Mouse (Mus musculus) embryonic stem cell, embryonic (primary cell): Measurements from ENCODE around the gene Snx9.

Experiments used
- CTCF ChIA-PET, 4 experiments: fragments of 300-600 bp in 2 of 4; fragments of 350-600 bp in 2 of 4; sonication (Branson Sonifier 250); formaldehyde crosslinking; loops; one replicate each; lab custom pipeline; 2022; ENCODE audit warnings: inconsistent platforms in 2 of 4; lab: Charles Lee
- POLR2A ChIA-PET, 4 experiments: fragments of 300-600 bp in 2 of 4; fragments of 350-600 bp in 2 of 4; sonication (Branson Sonifier 250); formaldehyde crosslinking; loops; one replicate each; lab custom pipeline; 2022; ENCODE audit warnings: antibody characterized with exemption in 4 of 4, inconsistent platforms in 1 of 4; lab: Charles Lee

Snx9 gene

GRCm38 (mm10) chr17:5841128-5841942 is at the start of gene Snx9:
Gene Snx9 (plus strand): TSS chr17:5841329.
- POLR2A ChIA-PET: interaction anchor here (0.6 to 5.7 kb wide), 12 partner anchors 9 to 651 kb away, joined by 3 to 29 read pairs (median 3); no protein-coding TSS in a partner anchor
- CTCF ChIA-PET: interaction anchor here in 1 of 4 experiments (0.9 kb wide), 1 partner anchor 52 kb away, joined by 3 read pairs; no protein-coding TSS in a partner anchor

- ChIA-PET POLR2A (interaction anchor here in 1 of 4 experiments (0.9 kb wide), 1 partner anchor 17 kb away, joined by 3 read pairs; no protein-coding TSS in a partner anchor), CTCF (interaction anchor here in 1 of 4 experiments (1.1 kb wide), 2 partner anchors 9 to 352 kb away, joined by 3 read pairs; partner anchors contain the start of gene Tmem242)
Measured at GRCm38 (mm10) chr17:5792164-5792791, 48.9 kb upstream of the Snx9 start.

GRCm38 (mm10) chr17:5793593-5793992 is 47.5 kb upstream of the Snx9 start:
- POLR2A ChIA-PET: interaction anchor here in 2 of 4 experiments (0.6 to 1.6 kb wide), 3 partner anchors 10 to 97 kb away, joined by 3 to 4 read pairs (median 3); no protein-coding TSS in a partner anchor

GRCm38 (mm10) chr17:5794276-5794675 is 46.9 kb upstream of the Snx9 start:
- POLR2A ChIA-PET: interaction anchor here in 3 of 4 experiments (0.5 to 1.6 kb wide), 4 partner anchors 11 to 184 kb away, joined by 3 to 5 read pairs (median 4); no protein-coding TSS in a partner anchor
- CTCF ChIA-PET: interaction anchor here in 2 of 4 experiments (1.3 to 2.3 kb wide), 4 partner anchors 41 to 187 kb away, joined by 3 to 7 read pairs (median 4); no protein-coding TSS in a partner anchor

More at GRCm38 (mm10) chr17:5793593-5793992, 47.5 kb upstream of the Snx9 start:
- CTCF ChIA-PET: interaction anchor here in 2 of 4 experiments (0.6 to 1.4 kb wide), 4 partner anchors 93 to 353 kb away, joined by 3 read pairs; partner anchors contain the start of gene Tmem242 (in 1 of the 2)

- ChIA-PET POLR2A (interaction anchor here in 3 of 4 experiments (0.6 to 1.7 kb wide), 11 partner anchors 22 to 356 kb away, joined by 3 to 6 read pairs (median 3); partner anchors contain the start of gene Tmem242 (in 1 of the 3)), CTCF (interaction anchor here (0.6 to 4.7 kb wide), 61 partner anchors 8 to 396 kb away, joined by 3 to 53 read pairs (median 4); partner anchors contain the start of gene Tmem242 (in 1 of the 4))
Measured at GRCm38 (mm10) chr17:5795369-5795768, 45.8 kb upstream of the Snx9 start.

DNA sequence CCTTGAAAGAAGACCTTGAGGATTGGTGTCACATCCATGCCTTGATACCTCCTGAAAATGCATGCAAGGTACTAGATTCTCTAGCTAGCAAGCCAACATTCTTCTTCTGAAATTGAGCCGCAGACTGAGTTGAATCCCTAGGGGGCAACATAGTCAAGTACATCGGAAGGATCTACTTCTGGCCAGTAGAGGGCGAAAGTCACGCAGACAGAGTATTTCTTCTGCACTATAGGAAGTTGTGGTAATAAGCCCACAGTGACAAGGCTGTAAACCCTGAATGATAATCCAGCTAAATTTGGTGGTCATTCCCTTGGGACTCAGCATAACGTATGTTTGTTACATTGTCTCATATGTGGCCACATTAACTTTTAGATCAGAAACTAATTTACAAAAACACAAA is 45.3 kb upstream of the Snx9 start:
- CTCF ChIA-PET: interaction anchor here (0.5 to 4.7 kb wide), 65 partner anchors 9 to 397 kb away, joined by 3 to 53 read pairs (median 4); partner anchors contain the start of gene Tmem242 (in 1 of the 4)
- POLR2A ChIA-PET: interaction anchor here (0.6 to 1.7 kb wide), 15 partner anchors 23 to 356 kb away, joined by 3 to 7 read pairs (median 3); partner anchors contain the start of gene Tmem242 (in 1 of the 4)

DNA sequence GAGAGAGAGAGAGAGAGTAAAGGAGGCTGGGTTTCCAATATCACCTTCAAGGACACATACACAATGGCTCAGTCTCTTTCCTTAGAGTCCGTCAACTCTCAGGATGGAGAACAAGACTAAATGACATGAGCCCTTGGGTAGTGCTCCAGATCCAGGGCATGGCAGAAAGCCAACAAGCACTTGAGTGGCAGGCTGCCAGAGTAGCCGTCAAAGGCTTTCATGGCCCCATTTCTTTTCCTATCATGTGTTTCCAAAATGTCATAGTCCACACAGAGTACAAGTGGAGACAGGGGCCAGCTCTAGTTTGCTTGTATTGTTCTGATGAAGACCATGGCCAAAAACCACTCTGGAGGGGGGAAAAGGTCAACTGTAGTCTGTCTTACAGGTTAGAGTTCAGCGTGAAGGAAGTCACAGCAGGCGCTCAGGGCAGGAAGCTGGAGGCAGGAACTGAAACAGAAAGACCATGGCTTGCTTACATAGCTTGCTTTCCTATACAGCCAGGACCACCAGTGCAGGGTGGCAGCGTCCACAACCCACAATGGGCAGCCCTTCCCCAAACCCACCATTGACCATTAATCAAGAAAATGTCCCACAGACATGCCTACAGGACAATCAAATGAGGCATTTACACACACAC is 43.9 kb upstream of the Snx9 start:
- ChIA-PET CTCF (interaction anchor here in 3 of 4 experiments (0.6 to 4.7 kb wide), 10 partner anchors 45 to 252 kb away, joined by 3 to 53 read pairs (median 8); no protein-coding TSS in a partner anchor), POLR2A (interaction anchor here in 2 of 4 experiments (0.6 to 1.7 kb wide), 6 partner anchors 16 to 200 kb away, joined by 3 to 6 read pairs (median 4); no protein-coding TSS in a partner anchor)

DNA sequence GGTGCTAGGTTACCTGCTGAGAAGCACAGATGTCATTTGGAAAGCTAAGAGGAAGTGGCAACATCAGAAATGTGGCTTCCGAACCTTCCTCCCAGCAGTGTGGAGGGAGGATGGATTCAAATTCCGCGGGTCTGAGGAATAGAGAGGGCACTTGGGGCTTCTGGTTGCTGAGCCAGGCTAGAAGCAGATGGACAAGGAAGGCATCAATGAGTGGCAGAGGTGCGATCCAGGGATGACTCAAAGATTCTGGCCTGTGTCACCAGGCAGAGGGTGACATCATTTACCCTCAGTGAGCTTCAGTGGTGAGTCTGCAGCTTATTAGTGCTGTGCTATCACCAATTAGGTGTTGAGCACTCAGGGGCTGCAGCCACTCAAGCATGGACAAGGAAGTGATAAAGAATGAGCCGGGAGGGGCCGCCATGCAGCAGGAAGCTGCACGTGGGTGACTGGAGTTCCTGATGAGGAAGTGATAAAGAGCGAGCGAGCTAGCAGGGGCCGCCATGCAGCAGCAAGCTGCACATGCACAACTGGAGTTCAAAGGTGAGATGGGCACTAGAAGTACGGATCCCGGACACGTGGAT is 42.8 kb upstream of the Snx9 start:
- POLR2A ChIA-PET: interaction anchor here in 3 of 4 experiments (0.7 to 2.0 kb wide), 7 partner anchors 11 to 106 kb away, joined by 3 to 6 read pairs (median 3); no protein-coding TSS in a partner anchor
- CTCF ChIA-PET: interaction anchor here (0.6 to 4.7 kb wide), 7 partner anchors 88 to 581 kb away, joined by 3 to 53 read pairs (median 6); no protein-coding TSS in a partner anchor

- ChIA-PET POLR2A (interaction anchor here in 3 of 4 experiments (0.7 to 2.0 kb wide), 5 partner anchors 11 to 92 kb away, joined by 3 to 6 read pairs (median 3); no protein-coding TSS in a partner anchor), CTCF (interaction anchor here in 3 of 4 experiments (0.6 to 4.7 kb wide), 7 partner anchors 87 to 369 kb away, joined by 3 to 53 read pairs (median 6); no protein-coding TSS in a partner anchor)
Measured at GRCm38 (mm10) chr17:5798900-5799299, 42.2 kb upstream of the Snx9 start.

GRCm38 (mm10) chr17:5799396-5800021 is 41.6 kb upstream of the Snx9 start:
- CTCF ChIA-PET: interaction anchor here in 3 of 4 experiments (0.6 to 4.7 kb wide), 7 partner anchors 15 to 370 kb away, joined by 3 to 53 read pairs (median 5); no protein-coding TSS in a partner anchor
- POLR2A ChIA-PET: interaction anchor here in 2 of 4 experiments (0.6 to 2.0 kb wide), 5 partner anchors 44 to 713 kb away, joined by 3 to 6 read pairs (median 4); no protein-coding TSS in a partner anchor

DNA sequence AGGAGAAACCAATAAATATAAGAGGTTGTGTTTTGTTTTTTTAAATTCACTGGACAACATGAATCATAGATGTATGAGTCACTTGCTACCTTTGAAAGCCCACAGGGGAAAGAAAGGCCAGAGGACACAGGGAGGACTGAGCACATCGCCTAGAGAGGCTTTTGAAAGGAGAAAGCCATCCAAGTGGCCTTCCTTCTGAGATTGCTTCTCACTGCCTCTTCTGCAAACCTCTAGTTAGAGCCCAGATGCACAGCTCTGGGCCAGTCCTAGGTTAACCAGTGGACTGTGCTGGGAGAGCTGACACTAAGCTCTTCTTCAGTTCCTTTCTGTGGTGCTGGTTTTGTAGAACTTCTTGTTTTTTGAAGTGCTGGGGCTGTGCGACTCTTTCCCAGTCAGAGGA is 40.9 kb upstream of the Snx9 start:
- CTCF ChIA-PET: interaction anchor here in 3 of 4 experiments (0.6 to 1.6 kb wide), 4 partner anchors 8 to 90 kb away, joined by 3 to 5 read pairs (median 4); no protein-coding TSS in a partner anchor
- POLR2A ChIA-PET: interaction anchor here in 3 of 4 experiments (0.6 to 1.9 kb wide), 9 partner anchors 9 to 714 kb away, joined by 3 to 6 read pairs (median 4); no protein-coding TSS in a partner anchor

DNA sequence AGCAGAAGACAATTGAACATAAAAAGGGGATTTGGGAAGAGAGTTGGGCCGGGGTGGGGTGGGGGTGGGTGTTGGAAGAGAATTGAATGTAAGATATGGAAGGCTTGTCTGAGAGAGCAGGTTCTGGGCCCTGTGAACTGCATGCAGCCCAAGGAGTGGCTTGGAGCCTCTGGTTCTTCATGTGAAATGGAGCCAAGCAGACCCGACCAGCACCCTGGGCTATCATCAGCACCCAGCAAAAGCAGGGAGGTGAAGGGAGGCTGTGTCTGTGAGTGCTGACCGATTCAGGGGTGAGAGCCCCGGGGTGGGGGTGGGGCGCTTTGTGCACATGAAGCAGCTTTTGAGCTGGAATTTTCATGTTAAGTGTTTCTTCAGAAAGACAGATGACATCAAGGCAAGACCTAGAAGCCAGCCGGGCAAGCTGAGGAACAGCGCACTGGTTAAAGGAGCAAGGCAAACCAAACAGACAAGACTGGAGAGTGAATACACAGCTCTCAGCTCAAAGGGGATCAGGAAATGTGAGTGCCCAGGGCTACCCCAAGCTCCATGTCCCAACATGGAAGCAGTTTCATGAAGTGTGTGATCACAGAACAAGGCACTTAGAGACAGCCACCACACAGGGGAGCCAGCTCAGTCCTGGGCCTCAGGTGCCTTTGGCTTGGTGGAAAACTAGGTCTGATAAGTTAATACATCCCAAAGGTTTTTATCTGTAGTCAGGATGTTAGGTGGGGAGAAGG is 40.1 kb upstream of the Snx9 start:
- ChIA-PET POLR2A (interaction anchor here in 3 of 4 experiments (0.9 to 1.9 kb wide), 10 partner anchors 9 to 177 kb away, joined by 3 to 6 read pairs (median 4); no protein-coding TSS in a partner anchor), CTCF (interaction anchor here in 2 of 4 experiments (0.7 to 1.6 kb wide), 4 partner anchors 9 to 89 kb away, joined by 3 to 5 read pairs (median 4); no protein-coding TSS in a partner anchor)

DNA sequence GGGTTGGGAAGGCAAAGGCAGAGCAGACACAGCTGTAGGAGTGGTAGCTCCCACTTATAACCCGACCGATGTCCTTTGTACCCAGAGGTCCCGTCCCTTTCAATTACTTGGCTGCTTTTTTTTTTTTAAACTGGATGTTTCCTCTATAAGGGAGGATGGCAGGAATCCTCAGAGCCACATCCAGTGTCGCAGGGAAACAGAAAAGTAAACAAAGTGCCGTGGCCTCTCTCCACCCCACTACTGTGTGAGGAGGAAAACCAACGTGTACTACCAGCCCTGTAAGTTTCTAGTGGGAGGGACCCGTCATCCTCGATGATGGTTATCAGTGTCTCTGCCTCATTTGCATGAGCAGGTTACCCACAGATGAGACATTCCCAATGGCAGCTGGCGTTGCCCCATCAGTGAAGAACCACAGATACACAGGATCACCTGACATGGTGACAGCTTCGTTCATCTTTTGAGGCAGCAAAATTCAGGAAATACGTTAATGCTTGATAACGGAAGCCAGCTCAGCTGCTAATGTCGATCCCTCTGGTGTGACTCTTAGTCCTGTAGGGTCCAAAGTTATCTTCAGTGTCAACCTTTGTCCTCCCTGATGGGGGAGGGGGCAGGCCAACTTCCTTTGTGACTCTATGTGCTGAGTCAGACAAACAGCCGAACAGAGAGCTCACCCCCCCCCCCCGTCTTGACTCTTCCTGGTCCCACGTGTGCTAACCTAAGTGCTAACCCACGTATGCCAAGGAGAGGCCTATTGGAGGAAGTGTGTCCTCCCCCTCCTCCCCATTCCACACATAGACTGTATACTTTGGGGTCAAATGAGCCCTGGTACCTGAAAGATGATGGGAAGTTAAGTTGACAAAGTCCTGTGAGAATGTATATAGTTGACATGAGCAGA is 39.1 kb upstream of the Snx9 start:
- POLR2A ChIA-PET: interaction anchor here in 2 of 4 experiments (0.6 to 1.3 kb wide), 4 partner anchors 42 to 382 kb away, joined by 3 read pairs; no protein-coding TSS in a partner anchor
- CTCF ChIA-PET: no interaction called here

- POLR2A ChIA-PET: interaction anchor here in 1 of 4 experiments (0.6 kb wide), 1 partner anchor 383 kb away, joined by 3 read pairs; no protein-coding TSS in a partner anchor
- CTCF ChIA-PET: no interaction called here
Measured at GRCm38 (mm10) chr17:5802656-5802955, 38.5 kb upstream of the Snx9 start.
